Mouse (Mus musculus) heart, adult 8-10 months (tissue): ENCODE data around the gene Grm5. TPM values are rescaled to one million over a fixed set of nuclear protein-coding genes. Genes with fewer than 3 reads are reported as not detected.

Source experiments
- DNase-seq: peaks from one replicate; pipeline ENCODE4 v3.0.0; 2022; ENCODE audit warnings: low spot score
- total RNA-seq, 4 experiments: library from RNA; stranded (reverse); gene quantifications; 2 replicates each; pipeline ENCODE4 v1.2.4; 2022

Gene Grm5
- total RNA-seq, 4 experiments from 2014 or later = not detected

- DNase-seq = no peak
These were observed 575.7 kb downstream of the Grm5 start for GRCm38 (mm10) chr7:88159542-88160241.

GRCm38 (mm10) chr7:88161586-88161985 is 577.6 kb downstream of the Grm5 start:
- no peak for DNase-seq

Other genes starting within 250 kb of the Grm5 start
- not detected for gene Tyr, start 90.7 kb upstream of the Grm5 start, total RNA-seq